ENCODE assay signal across 8 mouse cellular contexts in genomic region chr4:119536615-119537014, GRCm38 (mm10). TPM values are rescaled to one million over a fixed set of nuclear protein-coding genes. Genes with fewer than 3 reads are reported as not detected.
A peak's percentile ranks its signal among the peaks of the same experiment; 100 is the strongest.
DNase-seq lines count a peak whose midpoint lies in the region; ATAC-seq and TF ChIP-seq lines count a peak whose summit lies in the region.
"Not testable (repeated sequence)": the region's sequence is repeated elsewhere in the genome, so short reads cannot be mapped to it uniquely, and the experiment has no call there.

Foxj3 (plus strand) TSS chr4:119537004.

- not testable (repeated sequence) for H3K36me3 ChIP-seq in embryonic facial prominence, embryonic 12.5 days; heart, postnatal 0 days (replicated peaks; ENCODE audit: control insufficient read depth, insufficient read depth, low read length); intestine, embryonic 16.5 days (ENCODE audit: control insufficient read depth, insufficient read depth, low read length)

- TF ChIP-seq EP300 in heart, postnatal 0 days (IDR thresholded peaks at IDR 0.05; ENCODE audit: low read depth), result not testable (repeated sequence)

- H3K4me1 ChIP-seq in embryonic facial prominence, embryonic 12.5 days, result peaks cover 12% of the 10 kb centered on the region; the same call in 1 of the 2 replicates
- peaks cover 21% of the 10 kb centered on the region; the same call in 1 of the 2 replicates for H3K4me1 ChIP-seq in heart, postnatal 0 days (ENCODE audit: control insufficient read depth, insufficient read depth)
- H3K4me1 ChIP-seq in intestine, embryonic 16.5 days (ENCODE audit: control insufficient read depth, insufficient read depth, low read length), result not testable (repeated sequence)

- ATAC-seq in embryonic facial prominence, embryonic 12.5 days (ENCODE audit: insufficient number of reproducible peaks, insufficient read depth, low FRiP score, low TSS enrichment); heart, postnatal 0 days (ENCODE audit: insufficient read depth, low read depth); intestine, embryonic 16.5 days; neutrophil, adult 5-6 weeks (ENCODE audit: extremely low read depth, insufficient number of reproducible peaks, low FRiP score, poor library complexity, severe bottlenecking): not testable (repeated sequence)
- peak; percentile 51 for ATAC-seq in megakaryocyte, adult 5-6 weeks (ENCODE audit: poor library complexity, severe bottlenecking)

- DNase-seq in MN1 (ENCODE audit: low spot score), result peak; percentile 21
- DNase-seq in gastrocnemius, adult 8-10 months (ENCODE audit: low spot score in 2 of 2); heart, postnatal 0 days (ENCODE audit: low spot score); left cerebral cortex, postnatal 14 days (ENCODE audit: low spot score in 2 of 2): not testable (repeated sequence)

- intact Hi-C loops in left cerebral cortex, postnatal 14 days (cut with DNase I), result loop anchor here (5.0 to 10.0 kb wide), 2 partner anchors 44 to 302 kb away; partner anchors contain the start of genes AU022252, P3h1 and Rimkla

- not testable (repeated sequence) for H3K9ac ChIP-seq in embryonic facial prominence, embryonic 12.5 days; heart, postnatal 0 days (replicated peaks; ENCODE audit: low read depth, low read length); intestine, embryonic 16.5 days (ENCODE audit: low read depth, low read length)

- not testable (repeated sequence) for H3K9me3 ChIP-seq in embryonic facial prominence, embryonic 12.5 days; heart, postnatal 0 days (replicated peaks; ENCODE audit: control insufficient read depth, low read length); intestine, embryonic 16.5 days (ENCODE audit: control insufficient read depth, low read length)

- WGBS in embryonic facial prominence, embryonic 12.5 days, result 90% methylated on average over 4 of the region's 4 CpGs
- WGBS in heart, postnatal 0 days, result 85% methylated on average over 4 of the region's 4 CpGs
- WGBS in intestine, embryonic 16.5 days, result 88% methylated on average over 4 of the region's 4 CpGs

- not testable (repeated sequence) for H3K27ac ChIP-seq in embryonic facial prominence, embryonic 12.5 days; heart, postnatal 0 days (ENCODE audit: low read depth)
- H3K27ac ChIP-seq in intestine, embryonic 16.5 days (ENCODE audit: low read length), result 0 out of 2 replicates have a peak within 1 kb of the TSS, but pooled peaks have one; percentile 44

- not testable (repeated sequence) for H3K4me2 ChIP-seq in embryonic facial prominence, embryonic 12.5 days (replicated peaks); heart, postnatal 0 days (ENCODE audit: low read depth, low read length); intestine, embryonic 16.5 days (ENCODE audit: low read depth, low read length)

- not testable (repeated sequence) for TF ChIP-seq CTCF in heart, postnatal 0 days (IDR thresholded peaks at IDR 0.05; ENCODE audit: low read depth)

- H3K27me3 ChIP-seq in embryonic facial prominence, embryonic 12.5 days; heart, postnatal 0 days (ENCODE audit: control insufficient read depth, insufficient read depth, low read length); intestine, embryonic 16.5 days (replicated peaks; ENCODE audit: control insufficient read depth, insufficient read depth, low read length): not testable (repeated sequence)

- H3K4me3 ChIP-seq in embryonic facial prominence, embryonic 12.5 days; heart, postnatal 0 days (ENCODE audit: low read depth, low read length); intestine, embryonic 16.5 days (ENCODE audit: low read length): not testable (repeated sequence)

RNA-seq across cellular contexts. Expression of gene Foxj3, which starts in this region (rescaled TPM):
- polyA plus RNA-seq in embryonic facial prominence, embryonic 12.5 days (2016; fragmentation: Nextera tagmentation; extraction: Ambion mirVana), result 29.5 and 29.8 TPM in 2 replicates
- total RNA-seq in gastrocnemius, adult 8-10 months (2022), result 10 to 100 TPM; 30.0 to 33.6 (median 31.3) TPM
- total RNA-seq in heart, postnatal 0 days (2014; rRNA removed; ENCODE audit: low replicate concordance), result 16.6 and 52.4 TPM in 2 replicates
- polyA plus RNA-seq in heart, postnatal 0 days (2015; fragmentation: Nextera tagmentation; extraction: Ambion mirVana), result 9.8 and 10.7 TPM in 2 replicates
- polyA plus RNA-seq in intestine, embryonic 16.5 days (2015; fragmentation: Nextera tagmentation; extraction: Ambion mirVana), result 16.4 and 18.3 TPM in 2 replicates
- total RNA-seq in left cerebral cortex, postnatal 14 days (2021), result 10 to 100 TPM; 64.7 to 71.2 TPM
- 21.3 and 31.6 TPM in 2 replicates for total RNA-seq in megakaryocyte, adult 5-6 weeks (2015)
- 13.4 and 15.4 TPM in 2 replicates for total RNA-seq in megakaryocyte, adult 5-6 weeks (2017)
- total RNA-seq in neutrophil, adult 5-6 weeks (2017), result 37.7 and 49.2 TPM in 2 replicates
